Mouse (Mus musculus): ENCODE results near the gene Tcp11l2. TPM values are rescaled to one million over a fixed set of nuclear protein-coding genes. Genes with fewer than 3 reads are reported as not detected.
A peak's percentile ranks its signal among the peaks of the same experiment; 100 is the strongest.

Tcp11l2 gene
- total RNA-seq, 2 experiments from 2014 or later: 21.9 to 23.1 TPM

DNA sequence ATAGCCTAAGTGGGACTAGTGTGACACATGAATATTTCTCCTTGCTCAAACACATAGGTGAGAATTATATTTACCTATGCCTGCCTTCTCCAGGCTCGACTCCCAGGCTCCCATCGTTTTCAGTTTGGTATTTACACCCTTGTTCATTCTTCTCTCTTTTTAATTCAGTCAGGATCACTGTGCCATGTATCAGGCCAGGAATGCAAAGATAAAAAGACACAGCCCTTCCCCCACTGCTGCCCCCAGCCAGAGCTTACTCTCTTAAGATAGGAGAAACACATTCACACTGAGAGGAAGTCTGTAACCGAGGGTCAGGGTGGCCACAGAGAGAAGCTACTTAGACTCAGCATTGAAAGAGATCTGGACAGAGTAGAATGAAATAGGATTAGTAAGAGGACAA, 35.2 kb downstream of the Tcp11l2 start:
- no peak overlapping the region for H3K27ac ChIP-seq
- TF ChIP-seq CTCF (IDR thresholded peaks at IDR 0.05): no peak
- intact Hi-C loops (cut with DNase I): no loop called here
- DNase-seq (ENCODE audit: extremely low spot score in 1 of 2, low spot score in 2 of 2): no peak
- no peak overlapping the region for H3K4me3 ChIP-seq

DNA sequence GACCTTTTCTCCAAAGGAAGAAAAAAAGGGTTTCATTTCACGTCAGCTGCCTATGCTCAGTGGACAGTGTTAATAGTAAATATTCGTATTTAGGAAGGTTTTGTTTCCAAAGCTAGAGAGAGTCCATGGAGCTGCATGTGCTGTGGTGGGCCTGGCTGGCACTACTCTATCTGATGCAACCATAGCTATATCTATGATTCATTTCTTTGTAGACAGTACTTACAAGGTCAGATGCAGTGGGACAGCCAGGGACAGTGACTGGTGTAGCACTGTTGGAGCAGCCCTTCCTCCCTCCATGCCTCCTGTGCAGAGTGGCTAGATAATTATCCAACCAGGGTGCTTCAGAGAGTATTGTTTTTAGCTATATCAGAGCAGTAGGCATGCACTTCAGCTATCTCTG, 35.9 kb downstream of the Tcp11l2 start:
- H3K4me3 ChIP-seq: no peak overlapping the region
- H3K27ac ChIP-seq: no peak overlapping the region
- intact Hi-C loops (cut with DNase I): no loop called here
- no peak for TF ChIP-seq CTCF (IDR thresholded peaks at IDR 0.05)
- DNase-seq (ENCODE audit: extremely low spot score in 1 of 2, low spot score in 2 of 2): no peak

DNA sequence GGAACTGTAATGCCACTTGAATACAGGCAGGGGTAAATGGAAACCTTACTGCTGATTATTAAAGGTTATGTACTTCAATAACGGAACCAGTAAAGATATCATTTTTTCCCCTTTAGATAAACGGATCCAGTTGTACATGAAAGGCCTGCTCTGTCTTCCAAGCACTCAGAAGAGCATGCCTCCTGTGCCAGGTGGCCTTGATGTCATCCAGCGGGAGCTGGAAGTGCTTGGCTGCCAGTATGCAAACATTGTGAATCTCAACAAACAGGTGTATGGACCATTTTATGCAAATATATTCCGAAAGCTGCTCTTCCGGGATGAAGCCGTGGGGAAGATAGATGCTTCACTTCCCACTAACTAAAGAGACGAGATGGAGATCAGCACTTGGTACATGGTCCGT, 36.9 kb downstream of the Tcp11l2 start:
- TF ChIP-seq CTCF (IDR thresholded peaks at IDR 0.05): no peak
- Histone ChIP-seq H3K27ac (no peak overlapping the region), H3K4me3 (no peak overlapping the region)
- intact Hi-C loops (cut with DNase I): no loop called here
- no peak for DNase-seq (ENCODE audit: extremely low spot score in 1 of 2, low spot score in 2 of 2)

DNA sequence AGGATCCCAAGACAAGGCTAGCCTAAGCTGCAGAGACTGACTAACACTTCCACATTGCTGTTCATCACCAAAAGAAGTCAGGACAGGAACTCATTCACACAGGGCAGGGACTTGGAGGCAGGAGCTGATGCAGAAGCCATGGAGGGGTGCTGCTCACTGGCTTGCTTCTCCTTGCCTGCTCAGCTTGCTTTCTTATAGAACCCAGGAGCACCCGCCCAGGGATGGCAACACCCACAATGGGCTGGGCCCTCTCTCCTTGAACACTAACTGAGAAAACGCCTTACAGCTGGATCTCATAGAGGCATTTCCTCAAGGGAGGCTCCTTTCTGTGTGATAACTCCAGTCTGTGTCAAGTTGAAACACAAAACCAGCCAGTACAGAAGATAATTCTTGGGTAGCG, 38.6 kb downstream of the Tcp11l2 start:
- Histone ChIP-seq H3K27ac (no peak overlapping the region), H3K4me3 (no peak overlapping the region)
- no peak for DNase-seq (ENCODE audit: extremely low spot score in 1 of 2, low spot score in 2 of 2)
- no peak for TF ChIP-seq CTCF (IDR thresholded peaks at IDR 0.05)
- intact Hi-C loops (cut with DNase I): no loop called here

DNA sequence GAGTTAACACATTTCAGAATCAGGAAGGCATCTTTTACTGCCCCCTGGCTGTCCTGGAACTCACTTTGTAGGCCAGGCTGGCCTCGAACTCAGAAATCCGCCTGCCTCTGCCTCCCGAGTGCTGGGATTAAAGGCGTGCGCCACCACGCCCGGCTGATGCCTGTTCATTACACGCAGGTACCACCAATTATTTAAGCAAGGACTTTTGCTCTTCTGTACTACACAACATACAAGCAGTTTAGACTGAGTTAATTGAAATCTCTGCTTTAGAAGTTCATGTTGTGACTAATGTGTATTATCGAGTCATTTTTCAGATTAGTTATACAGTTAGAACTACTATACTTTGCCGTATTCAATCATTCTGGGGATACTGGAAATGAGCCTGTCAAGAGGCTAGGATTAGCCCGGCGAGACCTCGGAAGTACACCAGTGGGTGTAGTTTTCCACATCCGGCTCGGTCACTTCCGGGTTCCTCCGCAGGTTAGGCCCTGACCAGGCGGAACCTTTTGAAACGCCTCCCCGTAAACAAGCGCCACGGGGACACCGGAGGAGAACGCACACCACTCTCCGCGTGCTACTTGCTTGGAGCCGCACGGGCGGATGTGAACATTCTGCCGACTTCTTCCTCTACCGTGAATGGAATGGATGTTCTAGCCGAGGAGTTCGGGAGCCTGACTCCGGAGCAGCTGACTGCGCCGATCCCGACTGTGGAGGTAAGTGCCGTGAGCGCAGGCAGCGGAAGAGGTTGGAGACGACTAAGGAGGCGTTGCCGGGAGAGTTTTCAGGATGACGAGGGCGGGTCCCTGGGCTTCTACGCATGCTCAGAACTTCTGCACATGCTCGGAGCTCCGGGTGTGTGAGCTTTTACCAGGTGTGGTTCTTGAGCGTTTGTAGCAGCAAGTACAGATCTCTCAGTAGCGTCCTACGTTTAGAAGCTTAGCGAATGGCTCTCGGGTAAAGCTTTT, 45.7 kb downstream of the Tcp11l2 start, which contains the start of gene Polr3b:
Gene Polr3b (plus strand): TSS at position 467 of the 965 bp plus-strand sequence.
- TF ChIP-seq CTCF (IDR thresholded peaks at IDR 0.05): no peak; the same call in 1 of the 2 replicates
- DNase-seq (ENCODE audit: extremely low spot score in 1 of 2, low spot score in 2 of 2): peak; percentile 94
- peak within 1 kb of the TSS; percentile 95 for H3K27ac ChIP-seq
- peak within 1 kb of the TSS; percentile 64 for H3K4me3 ChIP-seq
- intact Hi-C loops (cut with DNase I): loop anchor here (1.0 to 5.0 kb wide), 3 partner anchors 45 to 480 kb away; partner anchors contain the start of genes Fhl4 and Tmem263

DNA sequence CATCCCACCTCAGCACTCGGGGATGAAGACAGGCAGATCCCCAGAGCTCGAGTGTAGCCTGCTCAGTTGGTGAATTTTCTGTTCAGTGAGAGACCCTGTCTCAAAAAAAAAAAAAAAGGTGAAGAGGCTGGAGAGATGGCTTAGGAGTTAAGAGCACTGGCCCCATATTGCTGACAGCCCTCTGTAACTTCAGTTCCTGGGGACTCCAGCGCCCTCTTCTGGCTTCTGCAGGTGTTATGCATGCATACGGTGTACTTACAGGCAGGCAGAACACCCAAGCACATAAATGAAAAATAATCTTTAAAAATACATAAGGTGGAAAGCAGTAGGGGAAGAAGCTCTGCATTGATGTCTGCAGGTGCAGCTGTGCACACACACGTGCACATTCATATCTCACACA, 54.8 kb downstream of the Tcp11l2 start:
- Histone ChIP-seq H3K4me3 (no peak overlapping the region), H3K27ac (no peak overlapping the region)
- TF ChIP-seq CTCF (IDR thresholded peaks at IDR 0.05): peak; percentile 25
- intact Hi-C loops (cut with DNase I): no loop called here
- no peak for DNase-seq (ENCODE audit: extremely low spot score in 1 of 2, low spot score in 2 of 2)

DNA sequence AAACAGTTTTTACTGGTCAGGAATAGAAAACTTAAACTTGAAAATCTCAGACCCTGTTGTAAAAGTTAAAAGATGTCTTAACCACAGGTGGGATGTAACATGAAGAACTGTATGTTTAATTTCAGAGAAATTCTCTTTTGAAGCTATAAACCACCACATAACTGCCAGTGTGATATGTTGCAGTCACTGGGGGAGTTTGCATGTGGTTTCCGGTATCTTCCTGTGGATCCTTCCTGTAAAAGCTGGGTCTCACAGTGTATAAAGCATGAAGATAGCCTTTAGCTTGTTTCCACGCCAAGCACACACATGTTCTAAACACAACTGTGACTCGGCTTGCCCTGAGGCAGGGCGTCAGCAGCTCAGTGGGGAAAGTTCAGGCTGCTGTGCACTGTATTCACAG, 55.6 kb downstream of the Tcp11l2 start:
- DNase-seq (ENCODE audit: extremely low spot score in 1 of 2, low spot score in 2 of 2): no peak
- Histone ChIP-seq H3K4me3 (no peak overlapping the region), H3K27ac (no peak overlapping the region)
- intact Hi-C loops (cut with DNase I): no loop called here
- TF ChIP-seq CTCF (IDR thresholded peaks at IDR 0.05): no peak

DNA sequence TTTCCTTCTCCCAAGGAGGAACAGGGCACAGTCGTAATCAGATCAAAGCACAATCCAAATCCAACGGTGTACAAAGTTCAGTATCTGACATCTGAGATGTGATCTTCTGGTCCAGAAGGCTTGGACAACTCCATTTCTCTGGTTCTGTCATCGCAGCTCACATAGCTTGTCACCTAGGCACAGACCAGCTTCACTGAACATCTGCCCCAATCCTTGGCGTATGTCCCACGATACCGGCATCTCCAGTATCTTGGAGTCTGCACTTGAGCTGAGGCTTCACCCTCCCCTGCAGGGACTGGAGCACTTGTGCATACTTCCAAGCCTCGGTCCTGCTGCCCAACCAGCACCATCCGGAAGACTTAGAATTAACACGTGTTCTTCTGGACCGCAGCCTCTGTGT, 60.2 kb downstream of the Tcp11l2 start:
- no peak for TF ChIP-seq CTCF (IDR thresholded peaks at IDR 0.05)
- H3K4me3 ChIP-seq: no peak overlapping the region
- no peak overlapping the region for H3K27ac ChIP-seq
- intact Hi-C loops (cut with DNase I): no loop called here
- no peak for DNase-seq (ENCODE audit: extremely low spot score in 1 of 2, low spot score in 2 of 2)

DNA sequence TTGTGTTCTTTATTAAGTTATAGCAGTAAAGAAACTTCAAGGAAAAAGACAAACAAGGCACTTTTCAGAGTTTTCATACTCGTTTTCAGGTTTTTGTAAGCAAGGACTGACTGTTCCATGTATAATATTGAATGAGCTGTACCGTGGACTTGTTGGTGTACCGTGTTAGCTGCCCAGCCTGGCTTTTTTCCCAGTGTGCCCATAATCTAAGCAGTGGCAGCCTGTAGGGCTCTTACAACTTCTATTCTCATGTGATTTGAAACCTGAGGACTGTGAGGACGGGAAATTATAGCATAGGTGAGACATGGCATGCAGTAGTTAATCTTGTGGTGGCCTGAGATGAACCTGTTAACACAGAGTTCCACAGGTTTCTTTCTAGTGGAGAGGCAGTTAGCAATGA, 62.0 kb downstream of the Tcp11l2 start:
- no peak for TF ChIP-seq CTCF (IDR thresholded peaks at IDR 0.05)
- H3K4me3 ChIP-seq: no peak overlapping the region
- intact Hi-C loops (cut with DNase I): no loop called here
- H3K27ac ChIP-seq: no peak overlapping the region
- DNase-seq (ENCODE audit: extremely low spot score in 1 of 2, low spot score in 2 of 2): no peak

DNA sequence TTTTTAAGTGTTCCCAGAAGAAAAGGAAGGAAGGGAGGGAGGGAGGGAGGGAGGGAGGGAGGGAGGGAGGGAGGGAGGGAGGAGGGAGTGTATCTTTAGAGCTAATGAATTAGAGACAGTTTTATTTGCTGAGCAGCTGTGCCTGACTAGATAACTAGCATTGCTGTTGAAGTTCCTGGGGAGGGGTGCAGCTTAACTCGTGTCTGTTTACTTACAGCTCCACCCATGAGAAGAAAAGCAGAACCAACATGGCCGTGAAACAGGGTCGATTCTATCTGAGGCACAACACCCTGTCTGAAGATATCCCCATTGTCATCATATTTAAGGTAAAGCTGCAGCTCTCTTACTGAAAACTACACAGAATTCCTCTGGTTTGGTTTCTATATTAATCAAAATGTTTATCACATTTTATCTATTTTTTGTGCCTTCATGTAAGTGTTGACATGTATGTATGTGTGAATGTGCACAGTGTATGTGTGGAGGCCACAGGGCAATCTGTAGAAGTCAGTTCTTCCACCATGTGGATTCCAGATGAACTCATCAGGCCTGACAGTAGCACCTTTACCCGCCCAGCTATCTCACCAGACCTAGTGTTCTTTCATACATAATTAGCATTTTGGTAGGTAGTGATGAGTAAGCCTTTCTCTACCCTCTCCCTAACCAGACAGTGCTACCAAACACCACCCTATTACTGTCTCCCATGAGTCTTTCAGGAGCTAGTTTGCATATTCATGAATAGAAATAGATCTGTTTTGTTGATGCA, 63.3 kb downstream of the Tcp11l2 start:
- DNase-seq (ENCODE audit: extremely low spot score in 1 of 2, low spot score in 2 of 2): no peak
- H3K4me3 ChIP-seq: no peak overlapping the region
- intact Hi-C loops (cut with DNase I): loop anchor here (2.0 kb wide), 1 partner anchor 407 kb away; no protein-coding TSS in a partner anchor
- no peak overlapping the region for H3K27ac ChIP-seq
- TF ChIP-seq CTCF (IDR thresholded peaks at IDR 0.05): no peak

DNA sequence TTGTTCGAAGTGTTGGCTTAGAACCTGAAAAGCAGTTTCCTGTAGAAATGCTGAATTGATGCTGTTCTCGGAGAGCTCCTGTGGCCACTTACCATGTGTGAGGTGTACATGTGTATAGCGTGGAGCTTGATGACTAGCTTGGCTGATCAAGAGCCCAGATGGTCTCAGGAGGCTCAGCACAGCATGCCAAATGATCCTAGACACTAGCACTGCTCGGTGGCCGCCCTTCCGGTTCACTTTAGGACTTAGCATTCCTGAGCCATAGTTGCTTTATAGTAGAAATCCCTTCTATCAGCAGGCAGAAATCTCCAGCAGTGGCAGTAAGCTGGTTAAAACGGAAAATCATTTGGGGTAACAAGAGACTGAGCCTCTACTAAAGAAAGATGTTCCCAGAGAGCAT, 64.4 kb downstream of the Tcp11l2 start:
- TF ChIP-seq CTCF (IDR thresholded peaks at IDR 0.05): no peak
- DNase-seq (ENCODE audit: extremely low spot score in 1 of 2, low spot score in 2 of 2): no peak
- Histone ChIP-seq H3K27ac (no peak overlapping the region), H3K4me3 (no peak overlapping the region)
- intact Hi-C loops (cut with DNase I): loop anchor here (2.0 kb wide), 1 partner anchor 406 kb away; no protein-coding TSS in a partner anchor

DNA sequence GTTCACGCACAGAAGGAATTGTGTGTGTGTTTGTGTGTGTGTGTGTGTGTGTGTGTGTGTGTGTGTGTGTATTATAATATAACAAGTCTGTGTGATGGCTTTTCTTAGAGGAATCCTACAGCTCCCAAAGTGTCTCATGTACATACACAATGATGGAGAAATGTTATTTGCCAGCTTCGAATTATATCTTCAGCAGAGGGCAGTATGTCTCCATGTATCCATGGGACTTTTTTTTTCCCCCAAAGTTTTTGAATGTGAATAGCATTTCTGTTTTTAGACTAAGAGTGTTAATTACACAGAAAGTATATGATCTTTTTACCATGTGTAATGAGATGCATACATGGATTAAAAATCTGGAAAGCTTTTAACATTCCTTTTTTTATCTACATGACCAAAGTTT, 65.2 kb downstream of the Tcp11l2 start:
- no peak overlapping the region for H3K4me3 ChIP-seq
- peak; percentile 43 for TF ChIP-seq CTCF (IDR thresholded peaks at IDR 0.05)
- no peak overlapping the region for H3K27ac ChIP-seq
- intact Hi-C loops (cut with DNase I): loop anchor here (2.0 kb wide), 1 partner anchor 405 kb away; no protein-coding TSS in a partner anchor
- DNase-seq (ENCODE audit: extremely low spot score in 1 of 2, low spot score in 2 of 2): no peak

Data from left cerebral cortex, adult 2 months (tissue).